Mouse (Mus musculus): ENCODE results near the gene Alkbh4. TPM values are rescaled to one million over a fixed set of nuclear protein-coding genes. Genes with fewer than 3 reads are reported as not detected.
A peak's percentile ranks its signal among the peaks of the same experiment; 100 is the strongest.
"Not testable (repeated sequence)": the region's sequence is repeated elsewhere in the genome, so short reads cannot be mapped to it uniquely, and the experiment has no call there.

The Alkbh4 gene
- total RNA-seq, 2 experiments from 2014 or later = 5.0 to 6.2 TPM

DNA sequence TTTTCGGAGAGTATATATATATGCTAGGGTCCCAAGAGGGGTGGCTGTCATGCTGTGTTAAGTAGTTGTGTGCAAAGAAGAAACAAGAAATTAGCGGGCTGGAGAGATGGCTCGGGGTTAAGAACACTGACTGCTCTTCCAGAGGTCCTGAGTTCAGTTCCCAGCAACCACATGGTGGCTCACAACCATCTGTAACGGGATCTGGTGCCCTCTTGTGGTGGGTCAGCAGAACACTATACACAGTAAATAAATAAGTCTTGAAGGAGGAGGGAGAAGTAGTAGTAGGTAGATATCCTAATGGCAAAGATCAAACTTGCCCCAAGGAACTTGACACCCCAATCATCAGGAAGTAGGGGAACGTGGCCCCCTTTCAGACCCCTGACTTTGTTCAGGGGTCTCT, 6.8 kb downstream of the Alkbh4 start:
- DNase-seq = no peak

DNA sequence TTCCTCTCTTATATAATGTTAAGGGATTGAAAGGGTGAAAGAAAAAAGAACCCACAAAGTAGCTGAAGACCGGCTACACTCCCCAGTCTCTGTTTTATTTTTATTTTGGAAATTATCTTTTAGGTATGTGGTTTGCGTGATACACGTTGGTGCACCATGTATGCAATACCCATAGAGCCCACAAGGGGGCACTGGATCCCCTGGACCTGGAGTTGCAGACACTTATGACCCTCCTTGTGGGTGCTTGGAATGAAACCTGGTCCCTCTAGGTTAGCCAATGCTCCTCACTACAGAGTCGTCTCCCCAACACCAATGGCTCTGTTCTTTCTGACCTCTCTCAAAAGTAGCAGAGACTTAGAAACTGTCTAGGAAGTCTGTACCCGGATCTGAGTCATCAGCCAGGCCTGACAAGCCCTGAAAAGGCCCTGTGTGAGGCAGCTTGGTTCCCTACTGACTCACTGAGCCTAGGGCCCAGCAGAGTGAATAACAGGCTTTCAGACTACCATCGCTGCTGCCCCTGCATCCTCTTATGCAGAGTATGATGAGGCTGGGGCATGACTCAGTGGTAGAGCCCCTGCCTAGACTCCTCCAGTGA, 7.3 kb downstream of the Alkbh4 start:
- no peak for DNase-seq

DNA sequence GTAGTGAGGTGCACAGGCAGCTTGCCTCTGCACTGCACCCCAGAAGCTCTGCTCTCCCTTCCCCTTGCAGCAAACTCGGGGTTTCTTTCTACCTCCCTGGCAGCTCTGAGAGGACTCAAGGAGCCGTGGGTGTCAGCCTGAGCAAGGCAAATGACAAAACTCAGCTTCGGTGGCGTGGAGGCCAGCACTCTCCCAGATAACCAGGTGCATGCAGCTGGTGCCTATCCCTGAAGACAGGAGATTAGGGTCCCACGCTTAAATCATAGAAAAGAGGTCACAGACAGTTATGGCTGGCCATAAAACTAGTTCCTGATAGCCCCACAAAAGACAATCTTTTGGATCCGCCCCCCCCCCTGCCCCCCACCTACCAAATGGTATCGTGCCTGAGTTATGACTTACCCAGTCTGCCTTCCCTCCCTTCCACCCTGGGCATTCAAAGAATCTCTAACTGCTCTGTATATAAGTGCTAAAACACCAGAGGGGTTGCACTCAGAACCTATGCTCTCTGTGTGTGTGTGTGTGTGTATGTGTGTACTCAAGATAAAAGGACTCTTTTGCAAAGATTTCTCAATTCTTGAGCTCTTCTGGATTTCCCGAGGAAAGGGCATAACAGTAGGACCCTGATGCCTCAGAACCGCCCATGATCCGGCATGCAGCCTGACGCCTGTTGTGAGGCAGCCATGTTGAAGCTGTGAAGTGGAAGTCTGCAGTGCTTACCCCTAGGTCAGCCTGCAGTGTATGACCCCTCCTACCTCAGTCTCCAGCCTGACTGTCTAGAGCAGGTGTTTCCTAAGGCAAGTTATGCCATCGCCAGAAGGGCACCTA, 8.9 kb downstream of the Alkbh4 start:
- DNase-seq = no peak

DNA sequence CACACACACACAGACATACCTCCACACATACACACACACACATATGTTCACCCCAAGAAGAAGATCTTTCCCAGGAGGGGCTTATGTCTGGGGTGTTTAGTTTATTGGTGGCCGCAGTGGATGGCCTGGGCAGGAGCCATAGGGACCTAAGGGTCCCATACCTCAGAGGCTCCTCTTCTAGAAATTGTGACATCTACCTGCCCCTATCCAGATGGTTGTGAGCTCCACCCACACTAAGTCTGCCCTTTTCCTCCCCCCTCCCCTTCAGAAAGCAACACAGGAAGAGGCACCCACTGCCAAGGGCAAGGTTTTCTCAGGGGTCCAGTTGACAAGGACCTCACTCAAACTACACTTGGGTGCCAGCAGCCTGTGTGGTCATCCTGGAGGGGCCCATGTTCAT, 11.0 kb downstream of the Alkbh4 start:
- DNase-seq = no peak

DNA sequence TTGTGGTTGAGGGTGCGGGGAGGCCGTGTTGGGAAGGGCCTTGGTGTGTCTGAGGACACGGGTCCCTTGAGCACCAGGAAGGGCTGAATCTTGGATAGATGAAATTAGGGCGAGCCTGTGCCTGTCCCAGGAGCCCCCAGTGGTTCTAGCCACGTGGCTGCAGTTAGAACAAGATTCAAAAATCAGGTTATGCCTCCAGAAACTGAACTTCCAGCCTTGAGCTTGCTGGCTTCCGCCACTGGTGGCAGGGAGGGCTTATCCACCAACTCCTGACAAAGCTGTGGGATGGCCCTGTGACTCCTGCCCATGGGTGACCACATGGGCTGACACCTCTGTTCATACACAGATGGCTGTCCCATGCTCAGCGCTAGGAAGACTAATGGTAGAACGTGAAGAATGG, 11.8 kb downstream of the Alkbh4 start:
- no peak for DNase-seq

DNA sequence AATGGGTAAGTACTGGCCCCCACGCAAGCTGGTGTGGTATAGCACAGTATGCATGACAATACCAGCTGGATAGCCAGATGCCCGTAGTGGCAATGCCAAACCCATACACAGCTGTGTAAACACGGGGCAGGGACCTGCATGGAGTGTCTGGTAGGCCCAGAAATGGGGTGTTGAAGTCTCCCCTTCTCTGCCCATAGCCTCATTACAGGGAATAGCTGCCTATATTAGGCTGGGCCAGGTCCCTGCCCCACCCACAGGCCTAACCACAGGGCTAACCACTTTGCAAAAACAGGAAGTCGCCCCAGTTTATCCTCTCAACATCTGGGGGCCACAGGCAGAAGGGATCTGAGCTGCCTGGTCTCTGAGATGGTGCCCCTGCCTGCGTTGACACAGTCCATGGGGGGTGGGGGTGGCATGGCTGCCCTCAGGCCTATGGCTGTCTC, 13.2 kb downstream of the Alkbh4 start:
- not testable (repeated sequence) for DNase-seq

DNA sequence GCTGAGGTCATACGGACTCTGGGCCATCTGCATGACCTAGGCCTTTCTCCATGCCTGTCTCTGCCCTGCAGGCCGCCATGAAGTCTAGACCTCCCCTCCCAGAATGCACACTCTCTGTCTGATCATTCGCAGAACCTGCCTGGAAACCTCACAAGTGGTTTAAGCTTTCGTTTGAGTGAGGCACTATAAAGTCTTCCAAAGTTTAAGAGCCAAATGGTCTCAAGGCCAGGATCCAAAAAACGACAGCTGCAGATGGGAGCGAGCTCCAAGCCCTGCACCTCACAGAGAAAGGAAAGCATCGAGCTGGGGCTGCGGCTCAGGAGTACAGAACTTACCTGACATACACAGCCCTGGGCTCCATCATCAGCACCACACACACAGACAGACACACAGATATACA, 16.4 kb downstream of the Alkbh4 start:
- DNase-seq = peak; percentile 43

DNA sequence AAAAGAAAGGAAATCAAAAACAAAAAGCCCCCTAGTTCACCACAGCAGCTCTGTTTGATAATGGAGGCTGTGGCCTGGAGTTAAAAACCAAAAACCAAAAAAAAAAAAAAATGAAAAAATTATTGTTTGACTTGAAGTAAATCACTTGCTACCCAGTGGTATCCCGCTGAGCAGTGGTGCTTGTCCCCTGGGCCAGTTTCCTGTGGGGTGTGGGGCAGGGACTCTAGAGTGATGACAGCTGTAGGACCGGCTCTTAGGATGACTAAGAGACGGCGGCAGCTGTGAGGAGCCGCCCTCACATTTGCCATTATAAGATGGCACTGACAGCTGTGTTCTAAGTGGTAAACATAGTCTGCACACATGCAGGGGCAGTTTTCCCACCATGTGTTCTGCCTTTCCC, 19.5 kb downstream of the Alkbh4 start:
- DNase-seq = no peak

DNA sequence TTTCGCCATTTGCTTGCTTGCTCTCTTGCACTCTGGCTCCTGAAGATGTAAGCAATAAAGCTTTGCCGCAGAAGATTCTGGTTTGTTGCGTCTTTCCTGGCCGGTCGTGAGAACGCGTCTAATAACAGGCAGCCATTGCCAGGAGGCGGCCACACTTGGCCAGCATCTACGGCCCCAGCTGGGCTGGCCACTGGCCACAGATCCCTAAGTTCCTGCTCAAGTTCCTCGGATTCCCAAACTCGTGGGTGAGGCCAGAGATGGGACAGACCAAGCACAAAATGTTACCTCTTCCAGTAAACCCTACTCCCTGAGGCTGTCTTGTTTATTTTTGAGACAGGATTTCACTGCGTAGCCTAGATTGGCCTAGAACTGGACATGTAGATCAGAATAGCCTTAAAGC, 24.1 kb downstream of the Alkbh4 start:
- DNase-seq = peak; percentile 74

DNA sequence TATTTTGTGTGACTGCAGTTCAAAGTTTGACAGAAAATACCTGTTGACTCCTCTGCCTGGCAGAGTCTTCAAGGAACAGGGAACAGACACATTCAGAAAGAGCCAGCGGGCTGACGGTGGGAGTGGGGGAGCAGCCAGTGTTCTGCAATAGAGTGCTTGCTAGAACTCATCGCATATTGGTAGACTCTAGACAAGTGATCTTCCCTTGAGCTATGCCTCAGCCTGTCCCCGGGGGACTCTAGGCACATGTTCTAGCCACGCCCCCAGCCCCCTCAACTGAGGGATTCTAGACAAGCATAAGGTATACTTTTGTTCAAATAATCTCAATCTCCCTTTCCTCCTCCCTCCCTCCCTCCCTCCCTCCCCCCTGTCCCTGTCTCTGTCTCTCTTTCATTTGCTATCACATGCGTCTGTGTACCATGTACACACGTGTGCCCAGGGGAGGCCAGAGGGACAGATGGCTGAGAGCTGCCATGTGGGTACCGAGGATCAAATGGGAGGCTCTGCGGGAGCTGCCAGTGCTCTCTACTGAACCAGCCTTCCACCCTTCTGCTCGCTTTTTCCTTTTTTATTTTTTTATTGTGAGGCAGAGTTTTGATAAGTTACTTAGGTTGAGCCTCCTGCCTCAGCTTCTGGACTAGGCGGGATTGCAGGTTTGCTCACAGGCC, 28.0 kb downstream of the Alkbh4 start:
- DNase-seq = no peak

DNA sequence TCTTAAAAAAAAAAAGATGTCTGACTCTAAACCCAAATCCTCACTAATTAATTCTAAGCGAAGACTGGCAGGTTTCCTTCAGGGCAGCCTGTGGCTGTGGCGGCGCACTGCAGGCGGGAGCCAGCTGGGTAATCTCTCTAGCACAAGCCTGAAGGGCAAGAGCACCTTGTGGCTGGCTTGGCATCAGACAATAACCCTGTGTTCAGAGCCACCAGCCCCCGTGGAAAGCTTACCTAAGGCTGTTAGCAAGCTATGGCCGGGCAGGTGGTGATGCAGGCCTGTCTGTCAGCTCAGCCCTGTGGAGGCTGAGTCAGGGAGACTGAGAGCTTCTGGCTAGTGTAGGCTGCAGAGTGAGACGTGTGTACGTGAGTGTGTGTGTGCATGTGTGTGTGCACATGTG, 29.3 kb downstream of the Alkbh4 start:
- no peak for DNase-seq

DNA sequence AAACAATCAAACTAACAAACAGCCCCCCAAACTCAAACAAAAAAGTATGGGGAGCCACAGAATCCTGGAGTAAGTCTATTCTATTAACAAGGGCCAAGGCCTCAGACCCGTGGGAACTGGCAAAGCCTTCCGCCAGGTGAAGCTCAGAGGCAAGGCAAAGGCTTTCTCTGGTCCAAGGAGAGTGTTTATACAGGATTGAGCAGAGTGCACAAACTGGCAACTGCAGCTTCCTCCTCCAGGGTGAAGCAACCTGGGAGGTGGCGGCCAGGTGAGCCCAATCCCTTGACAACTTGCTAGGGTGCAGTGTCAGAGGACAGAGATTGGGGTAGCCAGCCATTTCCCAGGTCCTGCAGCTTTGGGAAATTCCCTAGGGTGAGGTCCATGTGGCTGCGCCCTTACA, 31.4 kb downstream of the Alkbh4 start:
- DNase-seq = no peak

DNA sequence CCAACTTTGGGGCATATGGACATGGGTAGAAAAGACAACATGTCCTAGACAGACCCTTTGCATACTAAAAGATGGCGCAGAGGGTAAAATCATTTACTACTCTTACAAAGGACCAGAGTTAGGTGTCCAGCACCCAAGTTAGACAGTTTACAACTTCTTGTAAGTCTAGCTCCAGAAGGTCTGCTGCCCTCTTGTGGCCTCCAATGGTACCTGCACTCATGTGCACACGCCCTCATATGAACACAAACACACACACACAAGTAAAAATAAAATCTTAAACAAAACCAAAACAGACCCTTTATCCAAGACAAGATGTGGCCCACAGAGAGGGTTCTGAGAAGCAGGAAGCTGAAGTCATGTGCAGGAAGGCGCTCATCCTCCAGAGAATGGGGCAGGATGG, 32.1 kb downstream of the Alkbh4 start:
- DNase-seq = no peak

DNA sequence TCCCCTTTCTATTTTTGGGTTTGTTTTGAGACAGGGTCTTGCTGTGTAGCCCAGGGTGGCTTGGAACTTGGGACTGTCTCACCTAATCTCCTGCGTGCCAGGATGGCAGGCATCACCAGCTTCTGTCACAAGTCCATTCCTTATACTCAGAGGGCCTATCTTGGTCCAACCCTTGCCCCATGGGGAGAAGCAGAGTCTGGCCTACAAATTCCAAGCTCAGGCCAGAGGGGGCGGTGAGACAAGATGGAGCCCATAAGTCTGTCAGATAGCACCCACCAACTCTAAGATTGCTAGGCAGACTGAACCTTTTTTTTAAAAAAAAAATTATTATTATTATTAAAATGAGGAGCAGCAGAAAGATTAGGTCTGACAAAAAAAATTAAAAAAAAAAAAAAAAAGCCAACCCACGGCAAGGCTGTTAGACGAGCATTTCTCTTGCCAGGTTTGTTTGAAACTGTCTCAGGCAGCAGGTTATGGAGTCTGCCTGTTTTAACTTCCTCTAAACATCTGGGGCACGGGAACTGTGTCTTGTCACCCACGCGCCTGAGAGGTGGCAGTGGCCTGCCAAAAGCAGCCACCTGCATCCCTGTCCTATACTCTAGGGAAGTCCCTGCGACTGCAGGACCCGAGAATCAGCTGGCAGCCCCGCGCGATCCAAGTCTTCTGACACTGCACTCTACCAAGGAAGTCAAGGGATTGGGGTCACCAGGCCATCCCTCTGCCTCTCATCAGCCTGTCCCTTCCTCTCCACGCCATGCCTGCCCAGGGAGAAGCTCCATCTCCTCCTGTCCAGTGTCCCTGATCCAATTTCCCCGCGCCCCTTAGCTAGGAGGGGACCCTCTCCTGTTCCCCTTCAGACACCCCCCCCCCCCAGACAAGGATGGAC, 33.9 kb downstream of the Alkbh4 start:
- peak; percentile 29 for DNase-seq

DNA sequence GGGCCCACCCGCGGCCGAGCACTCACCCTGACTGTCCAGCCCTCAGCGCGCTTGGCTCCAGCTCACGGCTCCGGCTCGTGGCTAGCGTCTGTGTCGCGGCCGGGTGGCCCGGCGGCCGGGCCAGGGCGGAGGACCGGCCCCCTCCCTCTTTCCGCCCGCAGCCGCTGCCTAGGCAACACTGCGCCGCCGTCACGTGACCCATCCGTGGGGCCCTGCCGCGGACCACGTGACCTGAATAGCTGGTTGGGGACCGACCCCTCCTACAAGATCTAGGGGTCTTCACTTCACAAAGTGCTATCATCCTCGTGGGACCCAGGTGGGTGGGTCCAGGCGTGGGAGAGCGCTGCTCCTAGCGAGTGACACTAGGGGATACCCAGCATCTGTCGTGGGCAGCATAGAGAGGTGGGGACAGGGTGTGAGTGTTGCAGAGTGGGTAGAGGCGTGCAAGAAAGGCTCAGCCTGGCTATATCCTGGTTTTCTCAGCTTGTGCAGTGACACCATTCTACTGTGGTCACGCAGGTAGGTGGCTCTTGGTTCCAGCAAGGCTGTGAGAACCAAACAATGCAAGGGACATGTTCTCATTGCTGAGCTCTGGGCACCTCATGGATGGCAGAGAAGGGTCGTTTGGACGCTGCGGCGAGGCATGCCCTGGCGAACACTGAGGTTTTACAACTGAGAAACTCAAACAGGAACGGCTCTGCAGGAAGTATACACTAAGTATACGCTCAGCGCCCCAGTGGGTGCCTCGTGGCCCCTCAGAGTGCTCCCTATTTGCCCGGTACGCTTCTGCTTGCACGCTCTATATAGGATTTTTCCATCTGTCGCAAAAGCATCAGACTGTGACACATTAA, 34.8 kb downstream of the Alkbh4 start, which contains the start of gene Orai2:
Orai2 (minus strand) TSS at position 202 of the 851 bp plus-strand sequence.
- peak; percentile 79 for DNase-seq

DNA sequence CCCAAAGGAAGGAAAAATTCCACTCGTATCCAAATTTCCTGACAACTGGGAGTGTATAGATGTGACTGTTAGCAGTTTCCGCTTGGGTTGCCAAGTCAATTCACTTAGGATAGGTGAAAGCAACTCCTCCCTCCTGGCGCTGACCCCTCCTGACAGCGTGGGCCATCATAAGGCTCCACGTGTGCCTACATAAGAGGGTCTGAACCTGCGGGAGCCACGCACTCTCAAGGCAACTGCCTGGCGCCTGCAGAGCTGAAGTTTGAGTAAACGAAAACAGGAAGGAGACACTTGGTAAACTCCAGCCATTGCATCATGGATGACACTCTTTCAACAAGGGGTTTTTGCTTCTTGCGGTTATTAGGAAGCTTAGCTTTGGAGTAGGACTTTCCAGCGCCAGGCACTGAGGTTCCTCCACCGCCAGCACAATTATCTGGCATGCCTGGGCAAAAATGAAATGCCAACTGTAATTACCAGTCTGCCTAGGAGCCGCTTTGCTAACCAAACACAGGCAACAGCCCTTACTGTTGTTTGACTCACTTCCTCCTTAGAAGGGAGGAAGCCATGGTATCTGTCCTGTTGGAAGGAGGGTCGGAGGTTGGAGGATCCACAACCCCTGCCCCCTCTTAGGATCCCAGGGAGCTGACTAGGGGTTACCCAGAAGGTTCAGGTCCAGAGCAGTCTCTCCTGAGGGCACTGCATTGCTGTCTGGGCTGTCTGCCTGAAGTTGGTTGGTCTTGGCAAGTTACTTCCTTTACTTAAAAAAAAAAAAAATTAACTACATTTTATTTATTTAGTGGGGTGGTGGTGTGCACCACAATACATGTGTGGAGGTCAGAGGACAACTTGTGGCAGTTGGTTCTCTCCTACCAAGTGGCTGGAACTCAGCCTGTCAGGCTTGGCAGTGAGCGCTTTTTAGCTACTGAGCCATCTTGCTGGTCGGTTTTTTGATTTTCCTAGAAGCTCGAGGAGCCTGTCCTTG, 35.7 kb downstream of the Alkbh4 start:
- DNase-seq = no peak

DNA sequence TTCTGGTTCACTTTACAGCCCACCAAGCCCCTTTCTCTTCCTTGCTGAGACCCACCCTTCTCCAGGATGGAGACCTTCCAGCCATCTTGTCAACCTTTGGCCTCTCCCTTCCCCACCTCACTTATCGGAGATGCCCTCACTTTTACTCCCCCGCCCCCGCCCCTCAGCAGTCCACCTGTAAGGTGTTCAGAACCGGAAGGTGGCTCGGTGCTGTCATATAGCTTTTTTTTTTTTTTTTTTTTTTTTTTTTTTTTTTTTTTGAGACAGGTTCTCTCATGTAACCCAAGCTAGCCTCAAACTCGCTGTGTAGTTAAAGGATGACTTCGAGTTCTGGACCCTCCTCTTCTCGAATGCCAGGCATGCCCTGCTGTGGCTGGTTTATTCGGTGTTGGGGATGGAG, 37.0 kb downstream of the Alkbh4 start:
- no peak for DNase-seq

DNA sequence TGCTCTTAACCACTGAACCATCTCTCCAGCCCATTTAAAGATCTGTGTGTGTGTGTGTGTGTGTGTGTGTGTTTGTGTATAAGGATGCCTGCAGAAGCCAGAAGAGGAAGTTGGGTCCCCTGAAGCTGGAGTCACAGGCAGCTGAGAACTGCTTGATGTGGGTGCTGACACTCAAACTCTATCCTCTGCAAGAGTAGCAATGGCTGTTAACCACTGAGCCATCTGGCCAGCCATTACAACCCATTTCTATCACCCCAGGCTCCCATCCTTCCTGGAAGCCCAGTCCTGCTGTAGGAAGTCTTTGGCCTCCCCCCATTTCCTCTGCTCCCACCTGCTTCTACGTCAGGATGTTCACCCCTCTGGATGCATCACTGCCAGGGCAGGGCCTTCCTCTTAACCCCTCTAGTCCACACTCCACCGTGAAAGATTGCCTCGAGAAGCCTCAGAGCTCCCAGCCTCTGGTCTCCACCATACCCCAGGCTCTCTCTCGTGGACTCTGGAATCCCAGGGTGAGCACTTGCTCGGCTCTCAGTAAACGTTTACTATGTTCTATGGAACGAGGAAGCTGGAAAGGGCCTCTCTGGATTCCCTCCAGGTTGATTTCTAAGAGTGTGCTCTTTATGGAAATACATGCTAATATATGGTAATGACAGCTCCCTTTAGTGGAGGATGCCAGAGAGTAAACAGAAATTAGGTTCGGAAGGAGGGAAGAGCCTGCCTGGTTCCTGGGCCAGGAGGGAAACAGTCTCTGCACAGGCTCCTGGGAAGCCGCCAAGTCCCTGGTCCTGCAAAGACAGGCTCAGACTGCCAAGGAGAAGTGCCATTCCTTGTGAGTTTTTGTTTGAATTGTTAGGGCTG, 37.9 kb downstream of the Alkbh4 start:
- DNase-seq = peak; percentile 37

DNA sequence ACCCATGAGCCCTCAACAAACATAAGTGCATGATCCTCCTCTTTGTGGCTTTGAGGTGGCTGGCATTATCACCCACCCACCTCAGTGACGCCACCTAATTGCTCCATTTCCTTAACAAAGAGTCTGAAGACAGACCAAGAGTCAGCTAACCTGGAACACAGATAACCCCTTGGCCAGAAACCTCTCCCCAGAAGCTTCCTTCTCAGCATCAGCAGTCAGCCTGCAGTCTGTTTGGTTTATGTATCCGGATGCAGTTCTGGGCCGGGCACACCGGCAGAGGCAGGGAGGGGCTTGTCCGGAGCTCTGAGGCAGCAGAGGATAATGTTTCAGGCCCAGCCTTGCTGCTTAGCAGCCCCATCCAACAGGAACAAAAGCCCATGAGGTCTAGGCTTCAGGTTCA, 43.6 kb downstream of the Alkbh4 start:
- no peak for DNase-seq

Data from gastrocnemius, postnatal 10 days (tissue).